Mouse (Mus musculus): ENCODE measurements around the gene Inca1.

GRCm38 (mm10) chr11:70657573-70657972 is 42.4 kb downstream of the Inca1 start:
- TF ChIP-seq CTCF (IDR thresholded peaks at IDR 0.05; ENCODE audit: low read depth, low read length) = no peak
- no peak for TF ChIP-seq POLR2A (IDR thresholded peaks at IDR 0.05; ENCODE audit: insufficient read depth, low read length)
- TF ChIP-seq EP300 (IDR thresholded peaks at IDR 0.05; ENCODE audit: insufficient read depth, low read depth, low read length) = no peak
